Mouse (Mus musculus): ENCODE measurements at regions not wholly inside any gene's neighbourhood (a gene's known extent, or its start where the extent isn't known, plus 50 kb on each side); places are given as distances from the start of the nearest gene placed in this dataset.
"Not testable (repeated sequence)": the region's sequence is repeated elsewhere in the genome, so short reads cannot be mapped to it uniquely, and the experiment has no call there.

GRCm38 (mm10) chr14:82299222-82299621 is 2144.1 kb upstream of the Pcdh17 start:
- no peak for DNase-seq

GRCm38 (mm10) chr14:82313491-82313890 is 2129.9 kb upstream of the Pcdh17 start:
- DNase-seq, result peak in 1 of 2 experiments; percentile 9

GRCm38 (mm10) chr14:82334841-82335240 is 2108.5 kb upstream of the Pcdh17 start:
- not testable (repeated sequence) for DNase-seq

All from cerebellum, postnatal 25 days (tissue).